Mouse (Mus musculus) MEL (cell line): ENCODE measurements around the gene Btg1. TPM values are rescaled to one million over a fixed set of nuclear protein-coding genes. Genes with fewer than 3 reads are reported as not detected.

Experiments
- DNase-seq: peaks from one replicate; pipeline ENCODE4 v3.0.0; 2011; ENCODE audit warnings: low read depth, low spot score
- H3K27ac ChIP-seq: 2 replicates; pipeline ENCODE4 v1.5.1; 2012; ENCODE audit warnings: low read depth, mild to moderate bottlenecking, control low read depth, low read length, moderate library complexity; ENCODE audit not compliant: control insufficient read depth
- H3K27me3 ChIP-seq, 2 experiments: fragments of 150-350 bp in 1 of 2; sonication (generic) in 1 of 2; 2 replicates each; pipeline ENCODE4 v1.6.1; 2012; ENCODE audit warnings: low read length in 2 of 2, mild to moderate bottlenecking in 2 of 2, improper control_type of control experiment in 1 of 2, moderate library complexity in 1 of 2; ENCODE audit not compliant: insufficient read depth in 2 of 2, control insufficient read depth in 1 of 2
- H3K36me3 ChIP-seq, 2 experiments: 2 replicates each; pipeline ENCODE4 v1.6.1; 2012 to 2014; ENCODE audit warnings: low read length in 2 of 2, improper control_type of control experiment in 1 of 2, inconsistent platforms in 1 of 2, mild to moderate bottlenecking in 1 of 2; ENCODE audit not compliant: insufficient read depth in 2 of 2, control insufficient read depth in 1 of 2
- H3K4me1 ChIP-seq, 2 experiments: fragments of 150-350 bp in 1 of 2; sonication (generic) in 1 of 2; 2 replicates each; pipeline ENCODE4 v1.6.1; 2012; ENCODE audit warnings: low read length in 2 of 2, improper control_type of control experiment in 1 of 2, mild to moderate bottlenecking in 1 of 2; ENCODE audit not compliant: insufficient read depth in 2 of 2, control insufficient read depth in 1 of 2
- H3K4me3 ChIP-seq, 2 experiments: fragments of 150-350 bp in 1 of 2; sonication (generic) in 1 of 2; 2 replicates each; pipeline ENCODE4 v1.5.1; 2012; ENCODE audit warnings: low read depth in 2 of 2, low read length in 2 of 2, mild to moderate bottlenecking in 2 of 2, moderate library complexity in 2 of 2, control low read depth in 1 of 2, improper control_type of control experiment in 1 of 2; ENCODE audit not compliant: control insufficient read depth in 1 of 2, insufficient read depth in 1 of 2
- H3K79me2 ChIP-seq: 2 replicates; pipeline ENCODE4 v1.6.1; 2012; ENCODE audit warnings: mild to moderate bottlenecking, low read length, moderate library complexity; ENCODE audit not compliant: control insufficient read depth, poor library complexity, insufficient read depth
- H3K9ac ChIP-seq: 2 replicates; pipeline ENCODE4 v1.6.1; 2012; ENCODE audit warnings: low read depth, mild to moderate bottlenecking, control low read depth, low read length, moderate library complexity; ENCODE audit not compliant: control insufficient read depth, poor library complexity, severe bottlenecking
- H3K9me3 ChIP-seq: fragments of 150-350 bp; sonication (generic); replicated peaks from 2 replicates; pipeline ENCODE4 v1.6.1; 2012; ENCODE audit warnings: mild to moderate bottlenecking, low read length, improper control_type of control experiment, moderate library complexity; ENCODE audit not compliant: insufficient read depth
- BHLHE40 ChIP-seq: IDR thresholded peaks from 2 replicates; pipeline ENCODE4 v1.6.1; 2012; ENCODE audit warnings: low read depth, mild to moderate bottlenecking, inconsistent platforms, low read length, improper control_type of control experiment, borderline replicate concordance
- CHD1 ChIP-seq: IDR thresholded peaks from 2 replicates; pipeline ENCODE4 v1.6.1; 2012; ENCODE audit warnings: low read depth, mild to moderate bottlenecking, inconsistent platforms, low read length, improper control_type of control experiment
- CHD2 ChIP-seq: IDR thresholded peaks from 2 replicates; pipeline ENCODE4 v1.6.1; 2011; ENCODE audit warnings: low read length, improper control_type of control experiment
- E2F4 ChIP-seq: IDR thresholded peaks from 2 replicates; pipeline ENCODE4 v1.6.1; 2011; ENCODE audit warnings: low read depth, low read length, improper control_type of control experiment, borderline replicate concordance
- ELF1 ChIP-seq: IDR thresholded peaks from 2 replicates; pipeline ENCODE4 v1.6.1; 2014; ENCODE audit warnings: low read depth, mild to moderate bottlenecking, inconsistent platforms, low read length, improper control_type of control experiment, moderate library complexity
- GABPA ChIP-seq: IDR thresholded peaks from 2 replicates; pipeline ENCODE4 v1.6.1; 2012; ENCODE audit warnings: low read depth, mild to moderate bottlenecking, inconsistent platforms, low read length, improper control_type of control experiment, moderate library complexity
- HCFC1 ChIP-seq: IDR thresholded peaks from 2 replicates; pipeline ENCODE4 v1.6.1; 2012; ENCODE audit warnings: low read depth, mild to moderate bottlenecking, inconsistent platforms, low read length, improper control_type of control experiment, moderate library complexity
- MAFK ChIP-seq: IDR thresholded peaks from 2 replicates; pipeline ENCODE4 v1.6.1; 2011; ENCODE audit warnings: low read depth, mild to moderate bottlenecking, low read length, improper control_type of control experiment, borderline replicate concordance
- MAX ChIP-seq: IDR thresholded peaks from 2 replicates; pipeline ENCODE4 v1.6.1; 2011; ENCODE audit warnings: low read length, improper control_type of control experiment
- MAZ ChIP-seq: IDR thresholded peaks from 2 replicates; pipeline ENCODE4 v1.6.1; 2012; ENCODE audit warnings: low read depth, mild to moderate bottlenecking, inconsistent platforms, low read length, improper control_type of control experiment
- MXI1 ChIP-seq: IDR thresholded peaks from 2 replicates; pipeline ENCODE4 v1.6.1; 2011; ENCODE audit warnings: mild to moderate bottlenecking, low read depth, low read length, improper control_type of control experiment
- MYC ChIP-seq: IDR thresholded peaks from 2 replicates; pipeline ENCODE4 v1.6.1; 2011; ENCODE audit warnings: low read depth, mild to moderate bottlenecking, low read length, improper control_type of control experiment, moderate library complexity
- NELFE ChIP-seq: IDR thresholded peaks from 2 replicates; pipeline ENCODE4 v1.6.1; 2011; ENCODE audit warnings: low read depth, low read length, improper control_type of control experiment
- NRF1 ChIP-seq: IDR thresholded peaks from 2 replicates; pipeline ENCODE4 v1.6.1; 2014; ENCODE audit warnings: low read depth, mild to moderate bottlenecking, inconsistent platforms, low read length, improper control_type of control experiment, moderate library complexity; ENCODE audit not compliant: poor library complexity, insufficient read depth, severe bottlenecking
- POLR2A ChIP-seq, 2 experiments: IDR thresholded peaks; 2 replicates each; pipeline ENCODE4 v1.6.1; 2011 to 2012; ENCODE audit warnings: low read length in 2 of 2, mild to moderate bottlenecking in 2 of 2, control low read depth in 1 of 2, improper control_type of control experiment in 1 of 2, low read depth in 1 of 2, moderate library complexity in 1 of 2; ENCODE audit not compliant: control insufficient read depth in 1 of 2, insufficient read depth in 1 of 2, poor library complexity in 1 of 2
- POLR2AphosphoS5 ChIP-seq: IDR thresholded peaks from 2 replicates; pipeline ENCODE4 v1.6.1; 2012; ENCODE audit warnings: low read depth, borderline replicate concordance, mild to moderate bottlenecking, inconsistent platforms, low read length, moderate library complexity, mixed read lengths
- RAD21 ChIP-seq: IDR thresholded peaks from 2 replicates; pipeline ENCODE4 v1.6.1; 2011; ENCODE audit warnings: mild to moderate bottlenecking, low read depth, low read length, improper control_type of control experiment
- SIN3A ChIP-seq: IDR thresholded peaks from 2 replicates; pipeline ENCODE4 v1.6.1; 2012; ENCODE audit warnings: low read length, improper control_type of control experiment, inconsistent platforms
- SMC3 ChIP-seq: IDR thresholded peaks from 2 replicates; pipeline ENCODE4 v1.6.1; 2011; ENCODE audit warnings: low read depth, low read length, improper control_type of control experiment
- TBP ChIP-seq: IDR thresholded peaks from 2 replicates; pipeline ENCODE4 v1.8.0; 2011; ENCODE audit warnings: low read depth, low read length, improper control_type of control experiment
- TCF12 ChIP-seq: IDR thresholded peaks from 2 replicates; pipeline ENCODE4 v1.6.1; 2014; ENCODE audit warnings: low read depth, mild to moderate bottlenecking, inconsistent platforms, low read length, improper control_type of control experiment, moderate library complexity
- UBTF ChIP-seq: IDR thresholded peaks from 2 replicates; pipeline ENCODE4 v1.6.1; 2012; ENCODE audit warnings: low read depth, mild to moderate bottlenecking, inconsistent platforms, low read length, improper control_type of control experiment, moderate library complexity, borderline replicate concordance; ENCODE audit not compliant: insufficient read depth
- USF1 ChIP-seq: IDR thresholded peaks from 2 replicates; pipeline ENCODE4 v1.6.1; 2014; ENCODE audit warnings: low read depth, mild to moderate bottlenecking, inconsistent platforms, low read length, improper control_type of control experiment, moderate library complexity
- USF2 ChIP-seq, 2 experiments: IDR thresholded peaks; 2 replicates each; pipeline ENCODE4 v1.6.1; 2011 to 2012; ENCODE audit warnings: improper control_type of control experiment in 2 of 2, low read length in 2 of 2, borderline replicate concordance in 1 of 2, inconsistent platforms in 1 of 2, low read depth in 1 of 2, mild to moderate bottlenecking in 1 of 2; ENCODE audit not compliant: insufficient read depth in 1 of 2
- ZMIZ1 ChIP-seq: IDR thresholded peaks from 2 replicates; pipeline ENCODE4 v1.6.1; 2012; ENCODE audit warnings: low read depth, mild to moderate bottlenecking, inconsistent platforms, low read length, improper control_type of control experiment, moderate library complexity
- polyA plus RNA-seq, 2 experiments: library from polyadenylated mRNA; stranded (reverse) in 1 of 2; unstranded in 1 of 2; fragments of >175 nt in 1 of 2; fragments of >200 nt in 1 of 2; gene quantifications; 2 replicates each; pipeline versions ENCODE4 v1.2.1 to v1.2.4; 2012; ENCODE audit warnings: low replicate concordance in 2 of 2, low read depth in 1 of 2; ENCODE audit not compliant: insufficient read length in 2 of 2, insufficient read depth in 1 of 2, missing spikeins in 1 of 2
- total RNA-seq: library from RNA; depleted of rRNA; stranded (reverse); fragments of 300-350 nt; gene quantifications from 2 replicates; pipeline ENCODE4 v1.2.3, GENCODE M21; 2012

The Btg1 gene
- total and polyA plus RNA-seq, 3 experiments: 2.0 to 4.8 TPM; not detected in 1

- H3K9ac ChIP-seq: no peak overlapping the region
- no peak for TF ChIP-seq POLR2A (IDR thresholded peaks at IDR 0.05; ENCODE audit: control insufficient read depth in 1 of 2, insufficient read depth in 1 of 2, low read depth in 1 of 2, low read length in 2 of 2, poor library complexity in 1 of 2)
- no peak for TF ChIP-seq TBP
- TF ChIP-seq ZMIZ1: no peak
- TF ChIP-seq SIN3A: no peak
- no peak for TF ChIP-seq GABPA
- no peak for TF ChIP-seq CHD2
- no peak for TF ChIP-seq SMC3
- TF ChIP-seq, all 39 proteins: peak for 0
- Histone ChIP-seq H3K36me3 (peaks cover 0 to 8% of the 10 kb centered on the region in 2 experiments; a peak in 2 of 4 replicates), H3K9me3 (no peaks in the 10 kb centered on the region), H3K4me1 (peaks cover 0 to 15% of the 10 kb centered on the region in 2 experiments; a peak in 3 of 4 replicates), H3K27me3 (no peaks in the 10 kb centered on the region), H3K4me3 (no peak overlapping the region), H3K79me2 (no peaks in the 10 kb centered on the region), H3K27ac (no peak overlapping the region)
- no peak for DNase-seq
Measured at GRCm38 (mm10) chr10:96628100-96628912, 11.5 kb downstream of the Btg1 start.

- H3K27ac ChIP-seq: no peak overlapping the region
- DNase-seq: no peak
- no peak overlapping the region for H3K9ac ChIP-seq
- H3K79me2 ChIP-seq: no peaks in the 10 kb centered on the region
- H3K36me3 ChIP-seq: peaks cover 0 to 10% of the 10 kb centered on the region in 2 experiments; a peak in 2 of 4 replicates
- H3K4me3 ChIP-seq: no peak overlapping the region
- H3K9me3 ChIP-seq: no peaks in the 10 kb centered on the region
- peaks cover 0 to 15% of the 10 kb centered on the region in 2 experiments; a peak in 3 of 4 replicates for H3K4me1 ChIP-seq
- no peak for TF ChIP-seq MXI1
- no peak for TF ChIP-seq E2F4
- no peaks in the 10 kb centered on the region for H3K27me3 ChIP-seq
Measured at GRCm38 (mm10) chr10:96628913-96629199, 12.1 kb downstream of the Btg1 start.

- H3K4me1 ChIP-seq: peaks cover 0 to 15% of the 10 kb centered on the region in 2 experiments; a peak in 3 of 4 replicates
- peaks cover 0 to 7% of the 10 kb centered on the region in 2 experiments; a peak in 2 of 4 replicates for H3K36me3 ChIP-seq
- TF ChIP-seq MAZ (no peak), UBTF (no peak), USF1 (no peak), NRF1 (no peak), MAFK (no peak), POLR2A (IDR thresholded peaks at IDR 0.05; ENCODE audit: control insufficient read depth in 1 of 2, insufficient read depth in 1 of 2, low read depth in 1 of 2, low read length in 2 of 2, poor library complexity in 1 of 2) (no peak), ELF1 (no peak), TCF12 (no peak), RAD21 (no peak), HCFC1 (no peak), USF2 (IDR thresholded peaks at IDR 0.05; ENCODE audit: borderline replicate concordance in 1 of 2, insufficient read depth in 1 of 2, low read depth in 1 of 2, low read length in 2 of 2) (no peak), GABPA (no peak), SIN3A (no peak), MAX (no peak), NELFE (no peak), POLR2AphosphoS5 (no peak), BHLHE40 (no peak), MYC (no peak), CHD1 (no peak)
Measured at GRCm38 (mm10) chr10:96630110-96630509, 13.3 kb downstream of the Btg1 start.

More at GRCm38 (mm10) chr10:96630110-96630509, 13.3 kb downstream of the Btg1 start:
- Histone ChIP-seq H3K4me3 (no peak overlapping the region), H3K9ac (no peak overlapping the region), H3K9me3 (no peaks in the 10 kb centered on the region), H3K27ac (no peak overlapping the region), H3K27me3 (no peaks in the 10 kb centered on the region), H3K79me2 (no peaks in the 10 kb centered on the region)
- DNase-seq: no peak
